Comparison of ENCODE assay signal across 8 mouse cellular contexts in the genomic region with DNA sequence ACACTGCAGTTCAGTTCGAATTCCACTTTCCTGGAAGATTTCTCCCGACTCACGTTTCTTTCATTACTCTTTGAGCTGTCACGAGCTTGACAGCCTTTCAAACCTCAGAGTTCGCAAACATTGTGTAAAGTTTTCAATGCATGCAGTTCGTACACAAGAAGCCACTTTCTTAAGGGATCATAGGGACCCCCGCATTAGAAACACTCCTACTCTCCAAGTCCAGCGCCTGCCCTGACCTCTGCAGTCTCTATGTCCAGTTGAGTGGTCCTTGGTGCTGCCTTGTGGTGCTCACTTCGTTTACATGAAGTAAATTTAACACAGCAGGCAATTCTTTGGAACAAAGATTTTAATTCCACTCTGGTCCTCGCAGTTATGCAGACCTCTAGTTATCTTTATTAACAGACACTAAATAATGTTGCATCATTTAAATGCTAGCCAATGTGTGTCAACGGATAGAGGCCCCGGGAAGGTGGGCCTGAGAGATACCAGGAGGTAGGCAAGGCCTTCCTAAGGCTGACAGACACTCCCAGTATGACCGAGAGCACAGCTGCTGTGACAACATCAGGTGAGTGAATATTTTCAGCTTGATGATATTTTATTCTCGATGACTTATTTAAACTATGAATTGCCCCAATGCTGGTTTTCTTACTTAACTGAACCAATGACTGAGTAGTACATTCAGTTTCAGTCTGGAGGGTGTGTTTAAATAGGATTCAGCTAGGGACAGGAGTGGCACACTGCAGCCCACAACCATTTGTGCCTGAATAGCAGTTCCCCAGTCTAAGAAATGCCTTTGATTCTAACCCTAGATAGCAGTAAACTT. TPM values are rescaled to one million over a fixed set of nuclear protein-coding genes. Genes with fewer than 3 reads are reported as not detected.
DNase-seq lines count a peak whose midpoint lies in the region; ATAC-seq and TF ChIP-seq lines count a peak whose summit lies in the region.

TSS of gene Gypa (plus strand) at position 259 of the 823 bp plus-strand sequence.

- no peaks in the 10 kb centered on the region for H3K9me3 ChIP-seq in E14TG2a.4 (ENCODE audit: low read length)
- H3K9me3 ChIP-seq in forebrain, embryonic 12.5 days: no peaks in the 10 kb centered on the region

- 0 out of 2 replicates have a peak within 1 kb of the TSS, but pooled peaks have one; percentile 11 for H3K27ac ChIP-seq in forebrain, embryonic 12.5 days

- peak within 1 kb of the TSS; percentile 72 for H3K4me2 ChIP-seq in forebrain, embryonic 12.5 days

- H3K4me1 ChIP-seq in E14TG2a.4 (replicated peaks; ENCODE audit: low read depth, low read length): peaks cover 17% of the 10 kb centered on the region
- H3K4me1 ChIP-seq in forebrain, embryonic 12.5 days: peaks cover 5% of the 10 kb centered on the region; the same call in 1 of the 2 replicates

- peak; percentile 52; the same call in 1 of the 2 replicates for ATAC-seq in forebrain, embryonic 12.5 days (ENCODE audit: low FRiP score)

- TF ChIP-seq CTCF in E14TG2a.4 (conservative IDR thresholded peaks at IDR 0.05; ENCODE audit: low read length): no peak

- DNase-seq in adrenal gland, postnatal 14 days: no peak
- no peak for DNase-seq in adrenal gland, postnatal 36 days
- DNase-seq in liver: peak; percentile 92
- DNase-seq in skeletal muscle tissue, adult 2 months (ENCODE audit: low read depth, low spot score): peak; percentile 21
- no peak for DNase-seq in gastrocnemius, postnatal 4 days (ENCODE audit: low spot score in 2 of 2)
- DNase-seq in right cerebral cortex, postnatal 4 days: no peak

- WGBS in forebrain, embryonic 12.5 days: 28% methylated on average over 14 of the region's 14 CpGs

- H3K9ac ChIP-seq in forebrain, embryonic 12.5 days: peak within 1 kb of the TSS; percentile 64

- H3K36me3 ChIP-seq in E14TG2a.4 (ENCODE audit: insufficient read depth, low read length): no peaks in the 10 kb centered on the region
- no peaks in the 10 kb centered on the region for H3K36me3 ChIP-seq in forebrain, embryonic 12.5 days (replicated peaks)

- peak within 1 kb of the TSS; percentile 51 for H3K4me3 ChIP-seq in E14TG2a.4 (replicated peaks; ENCODE audit: low read length)
- peak within 1 kb of the TSS; percentile 51 for H3K4me3 ChIP-seq in forebrain, embryonic 12.5 days (replicated peaks)

- H3K27me3 ChIP-seq in E14TG2a.4 (ENCODE audit: insufficient read depth, low read length): no peaks in the 10 kb centered on the region
- no peaks in the 10 kb centered on the region; the same call in 1 of the 2 replicates for H3K27me3 ChIP-seq in forebrain, embryonic 12.5 days

RNA-seq across cellular contexts. Expression of gene Gypa, which starts in this region (rescaled TPM):
- total RNA-seq in adrenal gland, postnatal 14 days (2021): 4.1 and 16.8 TPM in 2 replicates
- total RNA-seq in adrenal gland, postnatal 36 days (2021): under 1 TPM; 0.13 to 0.53 TPM
- polyA plus RNA-seq in forebrain, embryonic 12.5 days (2016; fragmentation: Nextera tagmentation; extraction: Ambion mirVana): 3.3 and 4.5 TPM in 2 replicates
- under 1 TPM; 0.76 to 0.83 TPM for total RNA-seq in gastrocnemius, postnatal 4 days (2021)

Comparison
In these comparisons a context has a peak if more than half of its experiments do, and no peak if none do; other contexts are left out.
1. DNase-seq: peak in liver (single experiment) and skeletal muscle tissue, adult 2 months (single experiment); none in adrenal gland, postnatal 14 days (single experiment), adrenal gland, postnatal 36 days (0 of 2), gastrocnemius, postnatal 4 days (0 of 2) and right cerebral cortex, postnatal 4 days (single experiment).